ENCODE assay signal across 25 mouse cellular contexts in the genomic region with DNA sequence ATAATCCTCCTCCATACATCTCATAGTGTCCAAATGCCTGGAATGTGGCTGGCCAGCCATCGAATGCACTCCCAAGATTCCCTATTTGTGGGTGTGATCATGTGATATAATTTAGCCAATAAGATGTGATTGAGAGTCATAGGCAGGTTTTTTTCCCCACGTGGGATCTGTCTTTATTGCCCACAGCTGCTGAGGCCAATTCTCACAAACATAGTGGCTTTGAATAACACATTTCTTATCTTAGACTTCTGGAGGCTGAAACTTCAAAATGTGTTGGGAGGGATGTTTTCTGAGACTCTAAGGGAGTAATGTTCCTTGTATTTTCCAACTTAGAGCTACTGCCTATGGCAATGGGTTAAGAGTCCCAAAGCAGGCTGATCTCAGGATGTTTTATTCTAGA. TPM values are rescaled to one million over a fixed set of nuclear protein-coding genes. Genes with fewer than 3 reads are reported as not detected.
"Had no signal": no experiment of that assay in that cellular context is flagged by ENCODE, and none has a peak within 500 bp of the region (broad histone marks: within the 10 kb centered on the region; RNA-seq: fewer than 3 reads in every experiment).

No protein-coding gene starts in this region.

- H3K27ac ChIP-seq: kidney, embryonic 15.5 days; limb, embryonic 12.5 days; limb, embryonic 15.5 days; liver, embryonic 14.5 days; macrophage; midbrain, embryonic 12.5 days; midbrain, embryonic 15.5 days; neural tube, embryonic 12.5 days; neural tube, embryonic 15.5 days; stomach, embryonic 15.5 days had no signal

- H3K4me3 ChIP-seq: kidney, embryonic 15.5 days; limb, embryonic 12.5 days; limb, embryonic 15.5 days; midbrain, embryonic 12.5 days; midbrain, embryonic 15.5 days; neural tube, embryonic 12.5 days; neural tube, embryonic 15.5 days; stomach, embryonic 15.5 days had no signal

- ATAC-seq: liver, postnatal 0 days; lung, postnatal 0 days; midbrain, embryonic 15.5 days had no signal

- DNase-seq: kidney, adult 11 months; kidney, adult 8-10 months; kidney, postnatal 10 days; kidney, postnatal 36 days; left cerebral cortex, postnatal 4 days; liver, postnatal 0 days; lung, embryonic 14.5 days; spleen, adult 18-20 months; thymus, adult 18-20 months; thymus, postnatal 36 days had no signal

RNA-seq across cellular contexts. Expression of a gene that starts 17.8 kb away (rescaled TPM):
- total RNA-seq: layer of hippocampus, postnatal 14 days; left cerebral cortex, adult 18-20 months; left cerebral cortex, postnatal 14 days; left cerebral cortex, postnatal 4 days; megakaryocyte, adult 5-6 weeks had no signal
